Mouse (Mus musculus) brain, embryonic 14.5 days (tissue): ENCODE results near the gene Sohlh2.
"Not testable (repeated sequence)": the region's sequence is repeated elsewhere in the genome, so short reads cannot be mapped to it uniquely, and the experiment has no call there.

ENCODE experiments used
- CTCF ChIP-seq: fragments of 200-500 bp; IDR thresholded peaks from 2 replicates; pipeline ENCODE4 v1.5.1; 2012; ENCODE audit warnings: inconsistent platforms, mild to moderate bottlenecking, moderate library complexity, borderline replicate concordance; ENCODE audit not compliant: insufficient read depth, insufficient read length; ENCODE audit errors: extremely low read depth
- POLR2A ChIP-seq: fragments of 200-500 bp; IDR thresholded peaks from 2 replicates; pipeline ENCODE4 v1.6.1; 2012; ENCODE audit warnings: mild to moderate bottlenecking, inconsistent platforms, borderline replicate concordance; ENCODE audit not compliant: poor library complexity, insufficient read depth, insufficient read length, severe bottlenecking; ENCODE audit errors: extremely low read depth

DNA sequence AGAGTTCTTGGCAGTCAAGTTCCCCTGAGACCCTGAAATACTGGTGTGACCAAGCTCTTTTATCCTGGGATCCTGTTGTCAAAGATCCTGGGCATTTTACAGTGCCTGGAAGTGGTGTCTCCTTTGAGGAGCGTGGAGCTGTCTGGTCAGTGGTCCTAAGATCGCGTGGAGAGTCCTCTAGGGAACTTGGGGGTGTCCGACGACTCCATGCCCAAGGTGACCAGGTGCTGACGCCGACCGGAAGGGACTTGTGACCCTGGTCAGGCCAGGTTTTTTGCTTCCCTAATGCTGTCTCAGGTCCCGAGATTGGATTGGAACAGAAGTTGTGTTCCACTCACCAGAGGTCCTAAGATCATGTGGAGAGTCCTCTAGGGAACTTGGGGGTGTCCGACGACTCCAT lies 21.8 kb downstream of the Sohlh2 start:
- TF ChIP-seq POLR2A, CTCF: not testable (repeated sequence)
